16 mouse cellular contexts compared by ENCODE assay signal in the genomic region with DNA sequence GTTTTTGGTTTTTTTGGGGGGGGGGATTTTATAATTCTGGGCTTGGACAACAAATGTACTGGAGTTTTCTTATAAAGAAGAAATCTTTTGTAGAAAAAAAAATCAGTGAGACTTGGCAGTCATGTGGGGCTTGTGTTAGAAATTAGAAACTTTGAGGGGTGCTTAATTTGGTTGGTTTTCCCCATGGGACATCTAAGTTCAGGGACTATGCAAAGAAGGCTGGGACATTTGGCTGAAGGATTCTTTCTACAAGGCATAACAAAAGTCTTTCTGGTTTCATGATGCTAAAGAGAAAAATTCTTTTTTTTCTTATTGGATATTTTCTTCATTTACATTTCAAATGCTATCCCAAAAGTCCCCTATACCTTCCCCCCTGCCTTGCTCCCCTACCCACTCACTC.
"Had no signal": no experiment of that assay in that cellular context is flagged by ENCODE, and none has a peak within 500 bp of the region (broad histone marks: within the 10 kb centered on the region; RNA-seq: fewer than 3 reads in every experiment).

No protein-coding gene starts in this region.

- DNase-seq: retina, postnatal 1 day; right cerebral cortex, adult 18-20 months; right cerebral cortex, postnatal 14 days; right cerebral cortex, postnatal 25 days; right cerebral cortex, postnatal 4 days; spleen, adult 18-20 months; thymus, adult 18-20 months; thymus, adult 2 months; thymus, postnatal 14 days; thymus, postnatal 25 days; thymus, postnatal 36 days; thymus, postnatal 4 days had no signal

- H3K27me3 ChIP-seq: neural tube, embryonic 13.5 days; neural tube, embryonic 15.5 days; stomach, embryonic 15.5 days had no signal

- H3K36me3 ChIP-seq: neural tube, embryonic 13.5 days; neural tube, embryonic 15.5 days; stomach, embryonic 15.5 days had no signal

- H3K4me3 ChIP-seq: neural tube, embryonic 13.5 days; neural tube, embryonic 15.5 days; stomach, embryonic 15.5 days had no signal

- H3K4me1 ChIP-seq: stomach, embryonic 15.5 days had no signal

- H3K27ac ChIP-seq: neural tube, embryonic 13.5 days; neural tube, embryonic 15.5 days; stomach, embryonic 15.5 days; stomach, postnatal 0 days had no signal

- H3K4me2 ChIP-seq: neural tube, embryonic 13.5 days; neural tube, embryonic 15.5 days; stomach, embryonic 15.5 days had no signal

- H3K9me3 ChIP-seq: neural tube, embryonic 13.5 days; neural tube, embryonic 15.5 days; stomach, embryonic 15.5 days had no signal

- H3K9ac ChIP-seq: neural tube, embryonic 13.5 days; neural tube, embryonic 15.5 days; stomach, embryonic 15.5 days had no signal
